Mouse (Mus musculus) brain, embryonic 14.5 days (tissue): ENCODE results near the gene 6030452D12Rik.

Experiments
- CTCF ChIP-seq: fragments of 200-500 bp; IDR thresholded peaks from 2 replicates; pipeline ENCODE4 v1.5.1; 2012; ENCODE audit warnings: inconsistent platforms, mild to moderate bottlenecking, moderate library complexity, borderline replicate concordance; ENCODE audit not compliant: insufficient read depth, insufficient read length; ENCODE audit errors: extremely low read depth
- POLR2A ChIP-seq: fragments of 200-500 bp; IDR thresholded peaks from 2 replicates; pipeline ENCODE4 v1.6.1; 2012; ENCODE audit warnings: mild to moderate bottlenecking, inconsistent platforms, borderline replicate concordance; ENCODE audit not compliant: poor library complexity, insufficient read depth, insufficient read length, severe bottlenecking; ENCODE audit errors: extremely low read depth

GRCm38 (mm10) chr8:106550906-106551305 is 50.6 kb downstream of the 6030452D12Rik start:
- TF ChIP-seq CTCF (no peak), POLR2A (no peak)
